In the genomic region with DNA sequence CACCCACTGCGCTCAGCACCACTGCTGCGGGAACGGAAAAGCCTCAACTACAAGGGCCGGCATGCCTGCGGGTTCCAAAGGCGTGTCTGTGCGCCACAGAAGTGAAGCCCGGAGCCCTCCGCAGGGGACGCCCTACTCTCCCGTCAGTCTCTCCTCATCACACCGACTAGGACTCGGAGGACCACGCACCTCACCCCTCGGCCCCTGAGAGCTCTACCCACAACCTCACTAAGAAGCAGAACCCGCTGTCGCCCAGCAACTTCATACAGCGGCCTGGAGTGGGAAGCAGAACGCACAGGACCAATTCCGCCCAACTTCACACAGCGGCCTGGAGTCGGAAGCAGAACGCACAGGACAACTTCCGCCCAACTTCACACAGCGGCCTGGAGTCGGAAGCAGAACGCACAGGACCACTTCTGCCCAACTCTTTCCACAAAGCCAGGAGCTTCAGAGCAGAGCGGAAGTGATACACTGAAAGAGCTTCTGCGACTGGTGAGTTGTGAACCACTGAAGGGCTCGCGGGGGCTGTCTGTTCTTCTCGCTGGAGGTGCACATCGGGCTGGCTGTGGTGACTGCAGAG, we compare ENCODE assay signal across 8 mouse cellular contexts. TPM values are rescaled to one million over a fixed set of nuclear protein-coding genes. Genes with fewer than 3 reads are reported as not detected.
A peak's percentile ranks its signal among the peaks of the same experiment; 100 is the strongest.
DNase-seq lines count a peak whose midpoint lies in the region; ATAC-seq and TF ChIP-seq lines count a peak whose summit lies in the region.

A gene (plus strand): TSS at position 9 of the 580 bp plus-strand sequence.
A gene (minus strand): TSS at position 344 of the 580 bp plus-strand sequence.

- H3K27me3 ChIP-seq in kidney, embryonic 14.5 days (ENCODE audit: control insufficient read depth, insufficient read depth, low read length), result no peaks in the 10 kb centered on the region
- no peaks in the 10 kb centered on the region for H3K27me3 ChIP-seq in limb, embryonic 15.5 days

- H3K4me1 ChIP-seq in bone marrow macrophage, adult 2 months (ENCODE audit: control insufficient read depth, insufficient read depth, low read length), result peaks cover 17% of the 10 kb centered on the region
- H3K4me1 ChIP-seq in embryonic fibroblast, embryonic 13.5 days (ENCODE audit: control insufficient read depth, insufficient read depth, low read length), result peaks cover 6% of the 10 kb centered on the region; the same call in 1 of the 2 replicates
- peaks cover 12% of the 10 kb centered on the region; the same call in 1 of the 2 replicates for H3K4me1 ChIP-seq in kidney, embryonic 14.5 days (ENCODE audit: control insufficient read depth, insufficient read depth, low read length)
- peaks cover 21% of the 10 kb centered on the region; the same call in 1 of the 2 replicates for H3K4me1 ChIP-seq in limb, embryonic 15.5 days

- peak within 1 kb of the TSS; percentile 80 for H3K9ac ChIP-seq in kidney, embryonic 14.5 days (ENCODE audit: low read depth, low read length)
- peak within 1 kb of the TSS; percentile 83 for H3K9ac ChIP-seq in limb, embryonic 15.5 days

- peaks cover 26% of the 10 kb centered on the region for H3K36me3 ChIP-seq in kidney, embryonic 14.5 days (ENCODE audit: control insufficient read depth, insufficient read depth, low read length)
- peaks cover 34% of the 10 kb centered on the region for H3K36me3 ChIP-seq in limb, embryonic 15.5 days

- WGBS in kidney, embryonic 14.5 days, result under 1% methylated on average over 33 of the region's 33 CpGs
- under 1% methylated on average over 33 of the region's 33 CpGs for WGBS in limb, embryonic 15.5 days

- H3K4me2 ChIP-seq in kidney, embryonic 14.5 days (replicated peaks; ENCODE audit: low read depth, low read length), result peak within 1 kb of the TSS; percentile 78
- peak within 1 kb of the TSS; percentile 66 for H3K4me2 ChIP-seq in limb, embryonic 15.5 days

- H3K4me3 ChIP-seq in bone marrow macrophage, adult 2 months (ENCODE audit: insufficient read depth, low read length), result peak within 1 kb of the TSS; percentile 80
- peak within 1 kb of the TSS; percentile 77 for H3K4me3 ChIP-seq in embryonic fibroblast, embryonic 13.5 days (ENCODE audit: insufficient read depth, low read length)
- peak within 1 kb of the TSS; percentile 76 for H3K4me3 ChIP-seq in kidney, embryonic 14.5 days (ENCODE audit: low read length)
- H3K4me3 ChIP-seq in limb, embryonic 15.5 days, result peak within 1 kb of the TSS; percentile 70

- H3K27ac ChIP-seq in bone marrow macrophage, adult 2 months (ENCODE audit: insufficient read depth, low read depth, low read length), result peak within 1 kb of the TSS; percentile 87
- H3K27ac ChIP-seq in embryonic fibroblast, embryonic 13.5 days (ENCODE audit: insufficient read depth, low read length), result peak within 1 kb of the TSS; percentile 77
- peak within 1 kb of the TSS; percentile 91 for H3K27ac ChIP-seq in kidney, embryonic 14.5 days (ENCODE audit: low read depth, low read length)
- H3K27ac ChIP-seq in limb, embryonic 15.5 days, result peak within 1 kb of the TSS; percentile 95

- ATAC-seq in kidney, embryonic 14.5 days (ENCODE audit: low FRiP score, low TSS enrichment), result peak; percentile 98
- ATAC-seq in limb, embryonic 15.5 days (ENCODE audit: insufficient number of reproducible peaks, low FRiP score, low TSS enrichment, low read depth), result peak; percentile 95

- TF ChIP-seq CTCF in bone marrow macrophage, adult 2 months (IDR thresholded peaks at IDR 0.05; ENCODE audit: low read depth, low read length), result no peak
- no peak for TF ChIP-seq CTCF in embryonic fibroblast, embryonic 13.5 days (IDR thresholded peaks at IDR 0.05; ENCODE audit: borderline replicate concordance, insufficient read depth, low read length)

- no peak for TF ChIP-seq POLR2A in bone marrow macrophage, adult 2 months (IDR thresholded peaks at IDR 0.05; ENCODE audit: borderline replicate concordance, low read depth, low read length)
- TF ChIP-seq POLR2A in embryonic fibroblast, embryonic 13.5 days (IDR thresholded peaks at IDR 0.05; ENCODE audit: low read depth, low read length), result peak; percentile 66

- peak; percentile 94 for DNase-seq in A20 (ENCODE audit: low read depth, low spot score)
- peak; percentile 82 to 87 for DNase-seq in heart, adult 9 months (ENCODE audit: low spot score in 2 of 2)
- peak; percentile 77 to 79 for DNase-seq in monocyte, adult 2 months (ENCODE audit: low read depth in 1 of 2, low spot score in 2 of 2)
- peak; percentile 83 to 87 for DNase-seq in spleen, postnatal 36 days (ENCODE audit: low spot score in 2 of 2)

- H3K9me3 ChIP-seq in kidney, embryonic 14.5 days (ENCODE audit: control insufficient read depth, low read length), result no peaks in the 10 kb centered on the region
- no peaks in the 10 kb centered on the region for H3K9me3 ChIP-seq in limb, embryonic 15.5 days

RNA-seq across cellular contexts. Expression of the first gene that starts in this region (rescaled TPM):
- polyA plus RNA-seq in bone marrow macrophage, adult 2 months (2012; ENCODE audit: insufficient read depth, insufficient read length, missing spikeins), result 10.3 and 13.7 TPM in 2 replicates
- polyA plus RNA-seq in embryonic fibroblast, embryonic 13.5 days (2011; ENCODE audit: insufficient read length, low read depth, missing spikeins), result 32.4 and 36.3 TPM in 2 replicates
- 57.2 and 57.3 TPM in 2 replicates for polyA plus RNA-seq in kidney, embryonic 14.5 days (2014; fragmentation: Nextera tagmentation; extraction: Ambion mirVana)
- 42.8 and 43.2 TPM in 2 replicates for polyA plus RNA-seq in limb, embryonic 15.5 days (2015; fragmentation: Nextera tagmentation; extraction: Ambion mirVana)

RNA-seq across cellular contexts. Expression of the second gene that starts in this region (rescaled TPM):
- polyA plus RNA-seq in bone marrow macrophage, adult 2 months (2012; ENCODE audit: insufficient read depth, insufficient read length, missing spikeins), result 23.8 and 33.3 TPM in 2 replicates
- polyA plus RNA-seq in embryonic fibroblast, embryonic 13.5 days (2011; ENCODE audit: insufficient read length, low read depth, missing spikeins), result 50.6 and 70.9 TPM in 2 replicates
- 56.1 and 74.5 TPM in 2 replicates for polyA plus RNA-seq in kidney, embryonic 14.5 days (2014; fragmentation: Nextera tagmentation; extraction: Ambion mirVana)
- polyA plus RNA-seq in limb, embryonic 15.5 days (2015; fragmentation: Nextera tagmentation; extraction: Ambion mirVana), result 46.3 and 53.3 TPM in 2 replicates

Comparison
In these comparisons a context has a peak if more than half of its experiments do, and no peak if none do; other contexts are left out.
1. Peak in every context shown above with its lines: DNase-seq, ATAC-seq, H3K4me3 ChIP-seq and H3K27ac ChIP-seq.